Mouse (Mus musculus) midbrain, postnatal 0 days (tissue): Measurements from ENCODE around the gene P2rx5. TPM values are rescaled to one million over a fixed set of nuclear protein-coding genes. Genes with fewer than 3 reads are reported as not detected.
A peak's percentile ranks its signal among the peaks of the same experiment; 100 is the strongest.

Experiments
- ATAC-seq: fragments of 200-750 bp; cut with Nextera tagmentation; 2 replicates; pipeline ENCODE4 v1.8.0; 2017; ENCODE audit warnings: moderate number of reproducible peaks, mild to moderate bottlenecking, moderate TSS enrichment, moderate library complexity; ENCODE audit not compliant: low FRiP score
- DNase-seq: peaks from one replicate; pipeline ENCODE4 v3.0.0-alpha.2; 2015; ENCODE audit warnings: low spot score
- H3K27ac ChIP-seq: fragments of 300-500 bp; sonication (generic); 2 replicates; pipeline ENCODE4 v1.5.1; 2014; ENCODE audit warnings: low read depth, mild to moderate bottlenecking, low read length, mixed read lengths
- H3K27me3 ChIP-seq: fragments of 300-500 bp; sonication (generic); 2 replicates; pipeline ENCODE4 v1.6.1; 2014; ENCODE audit warnings: low read length, control low read depth, mixed read lengths; ENCODE audit not compliant: insufficient read depth
- H3K36me3 ChIP-seq: fragments of 300-500 bp; sonication (generic); 2 replicates; pipeline ENCODE4 v1.6.1; 2014; ENCODE audit warnings: low read length, control low read depth, mixed read lengths; ENCODE audit not compliant: insufficient read depth
- H3K4me1 ChIP-seq: fragments of 300-500 bp; sonication (generic); 2 replicates; pipeline ENCODE4 v1.6.1; 2014; ENCODE audit warnings: mild to moderate bottlenecking, control low read depth, antibody characterized with exemption, low read length, mixed read lengths; ENCODE audit not compliant: insufficient read depth
- H3K4me2 ChIP-seq: fragments of 300-500 bp; sonication (generic); 2 replicates; pipeline ENCODE4 v1.6.1; 2014; ENCODE audit warnings: low read depth, mild to moderate bottlenecking, low read length, mixed read lengths; ENCODE audit not compliant: poor library complexity, severe bottlenecking
- H3K4me3 ChIP-seq: fragments of 300-500 bp; sonication (generic); 2 replicates; pipeline ENCODE4 v1.5.1; 2014; ENCODE audit warnings: low read depth, mild to moderate bottlenecking, low read length, moderate library complexity
- H3K9ac ChIP-seq: fragments of 300-500 bp; sonication (generic); replicated peaks from 2 replicates; pipeline ENCODE4 v1.6.1; 2014; ENCODE audit warnings: mild to moderate bottlenecking, low read length, moderate library complexity, mixed read lengths; ENCODE audit not compliant: poor library complexity, severe bottlenecking
- H3K9me3 ChIP-seq: fragments of 300-500 bp; sonication (generic); 2 replicates; pipeline ENCODE4 v1.6.1; 2016; ENCODE audit warnings: low read length, control low read depth
- CTCF ChIP-seq: IDR thresholded peaks from 2 replicates; pipeline ENCODE4 v1.5.1; 2016; ENCODE audit warnings: antibody characterized with exemption, mild to moderate bottlenecking
- WGBS: fragments of 180-500 bp; shearing (Covaris S2); extraction: QIAGEN DNeasy Blood & Tissue Kit; methylation state at CpG from one replicate; pipeline ENCODE4 v1.1.7; 2014; 5-methylcytosine and 5-hydroxymethylcytosine counted together
- polyA plus RNA-seq: library from polyadenylated mRNA; unstranded; fragments of >200 nt; fragmentation: Nextera tagmentation; extraction: Ambion mirVana; gene quantifications from 2 replicates; pipeline ENCODE4 v1.2.1, GENCODE M21; 2015
- total RNA-seq: library from RNA; depleted of rRNA; stranded (reverse); fragments of >200 nt; gene quantifications from 2 replicates; pipeline ENCODE4 v1.2.3, GENCODE M21; 2014

The P2rx5 gene
- total and polyA plus RNA-seq, 2 experiments from 2014 or later: 0.28 TPM; not detected in 1

GRCm38 (mm10) chr11:73168576-73168975 is 8.4 kb downstream of the P2rx5 start:
- Histone ChIP-seq H3K27ac (no peak overlapping the region), H3K4me2 (no peak overlapping the region), H3K9ac (no peak overlapping the region), H3K9me3 (no peaks in the 10 kb centered on the region), H3K4me3 (no peak overlapping the region), H3K27me3 (no peaks in the 10 kb centered on the region), H3K4me1 (no peaks in the 10 kb centered on the region), H3K36me3 (peaks cover 8% of the 10 kb centered on the region; the same call in 1 of the 2 replicates)
- no peak for TF ChIP-seq CTCF
- WGBS: 80% methylated on average over 6 of the region's 6 CpGs
- DNase-seq (no peak), ATAC-seq (no peak)

- TF ChIP-seq CTCF: peak; percentile 74
- Histone ChIP-seq H3K9ac (no peak overlapping the region), H3K9me3 (no peaks in the 10 kb centered on the region), H3K27me3 (no peaks in the 10 kb centered on the region), H3K27ac (no peak overlapping the region), H3K36me3 (peaks cover 11% of the 10 kb centered on the region; the same call in 1 of the 2 replicates), H3K4me3 (no peak overlapping the region), H3K4me1 (no peaks in the 10 kb centered on the region), H3K4me2 (no peak overlapping the region)
- 41% methylated on average over 4 of the region's 4 CpGs for WGBS
- ATAC-seq: peak; percentile 50; the same call in 1 of the 2 replicates
- DNase-seq: peak; percentile 39
These were observed 9.0 kb downstream of the P2rx5 start for GRCm38 (mm10) chr11:73169231-73169630.

DNA sequence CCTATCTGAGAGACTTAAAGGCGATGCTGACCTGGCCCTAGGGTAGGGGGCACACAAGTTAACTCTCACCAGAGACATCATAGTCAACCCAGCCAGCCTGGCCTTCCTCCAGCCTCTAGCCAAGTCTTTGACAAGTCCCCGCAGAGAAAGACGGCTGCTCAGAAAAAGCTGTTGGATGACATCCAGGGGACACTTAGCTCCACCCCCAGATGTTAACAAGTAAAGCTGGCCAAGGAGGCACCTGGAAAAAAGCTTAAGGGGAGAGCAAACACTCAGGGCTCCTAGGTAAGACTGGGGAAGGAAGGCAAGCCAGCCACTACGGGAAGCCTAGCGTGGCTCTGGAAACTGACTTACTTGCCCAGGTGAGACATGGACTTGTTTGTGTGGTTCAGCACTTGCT is 12.0 kb downstream of the P2rx5 start:
- 73% methylated on average over 5 of the region's 5 CpGs for WGBS
- no peaks in the 10 kb centered on the region for H3K4me1 ChIP-seq
- DNase-seq (no peak), ATAC-seq (no peak)
- no peak overlapping the region for H3K4me3 ChIP-seq
- no peak for TF ChIP-seq CTCF
- H3K9me3 ChIP-seq: no peaks in the 10 kb centered on the region
- no peak overlapping the region for H3K9ac ChIP-seq
- H3K36me3 ChIP-seq: peaks cover 11% of the 10 kb centered on the region; the same call in 1 of the 2 replicates
- no peak overlapping the region for H3K4me2 ChIP-seq
- H3K27ac ChIP-seq: no peak overlapping the region
- H3K27me3 ChIP-seq: no peaks in the 10 kb centered on the region

GRCm38 (mm10) chr11:73175612-73176011 is 15.4 kb downstream of the P2rx5 start:
- peak overlapping the region; percentile 74 for H3K4me2 ChIP-seq
- 50% methylated on average over 8 of the region's 8 CpGs for WGBS
- H3K9ac ChIP-seq: peak overlapping the region; percentile 86; the same call in 1 of the 2 replicates
- no peaks in the 10 kb centered on the region for H3K27me3 ChIP-seq
- H3K27ac ChIP-seq: no peak overlapping the region
- H3K36me3 ChIP-seq: peaks cover 11% of the 10 kb centered on the region; the same call in 1 of the 2 replicates
- no peak for TF ChIP-seq CTCF
- ATAC-seq: no peak
- H3K9me3 ChIP-seq: no peaks in the 10 kb centered on the region
- peak overlapping the region; percentile 93 for H3K4me3 ChIP-seq
- no peak for DNase-seq
- H3K4me1 ChIP-seq: no peaks in the 10 kb centered on the region

DNA sequence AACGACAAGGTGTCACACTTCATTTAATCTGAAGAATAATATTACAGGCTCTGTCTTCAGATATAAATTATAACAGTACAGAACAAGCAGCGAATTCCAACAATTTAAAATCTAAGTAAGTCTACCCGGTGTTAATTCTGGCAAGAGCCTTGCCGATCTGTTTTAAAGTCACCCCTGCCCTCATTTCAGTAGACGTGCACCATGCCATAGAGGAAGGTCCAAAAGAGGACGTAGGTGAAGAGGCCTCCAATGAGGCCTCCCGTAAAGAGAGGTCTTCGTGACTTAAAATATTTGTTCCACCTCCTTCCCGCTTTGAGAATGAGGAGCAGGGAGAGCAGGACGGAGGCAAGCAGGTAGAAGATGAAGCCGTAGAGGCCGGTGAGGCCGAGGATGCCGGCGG is 16.0 kb downstream of the P2rx5 start:
- Histone ChIP-seq H3K4me3 (peak overlapping the region; percentile 93), H3K4me2 (peak overlapping the region; percentile 74), H3K4me1 (no peaks in the 10 kb centered on the region), H3K27me3 (no peaks in the 10 kb centered on the region), H3K9ac (peak overlapping the region; percentile 86), H3K27ac (peak overlapping the region; percentile 83), H3K9me3 (no peaks in the 10 kb centered on the region), H3K36me3 (peaks cover 7% of the 10 kb centered on the region; the same call in 1 of the 2 replicates)
- TF ChIP-seq CTCF: no peak
- 2% methylated on average over 15 of the region's 15 CpGs for WGBS
- DNase-seq (no peak), ATAC-seq (no peak)

DNA sequence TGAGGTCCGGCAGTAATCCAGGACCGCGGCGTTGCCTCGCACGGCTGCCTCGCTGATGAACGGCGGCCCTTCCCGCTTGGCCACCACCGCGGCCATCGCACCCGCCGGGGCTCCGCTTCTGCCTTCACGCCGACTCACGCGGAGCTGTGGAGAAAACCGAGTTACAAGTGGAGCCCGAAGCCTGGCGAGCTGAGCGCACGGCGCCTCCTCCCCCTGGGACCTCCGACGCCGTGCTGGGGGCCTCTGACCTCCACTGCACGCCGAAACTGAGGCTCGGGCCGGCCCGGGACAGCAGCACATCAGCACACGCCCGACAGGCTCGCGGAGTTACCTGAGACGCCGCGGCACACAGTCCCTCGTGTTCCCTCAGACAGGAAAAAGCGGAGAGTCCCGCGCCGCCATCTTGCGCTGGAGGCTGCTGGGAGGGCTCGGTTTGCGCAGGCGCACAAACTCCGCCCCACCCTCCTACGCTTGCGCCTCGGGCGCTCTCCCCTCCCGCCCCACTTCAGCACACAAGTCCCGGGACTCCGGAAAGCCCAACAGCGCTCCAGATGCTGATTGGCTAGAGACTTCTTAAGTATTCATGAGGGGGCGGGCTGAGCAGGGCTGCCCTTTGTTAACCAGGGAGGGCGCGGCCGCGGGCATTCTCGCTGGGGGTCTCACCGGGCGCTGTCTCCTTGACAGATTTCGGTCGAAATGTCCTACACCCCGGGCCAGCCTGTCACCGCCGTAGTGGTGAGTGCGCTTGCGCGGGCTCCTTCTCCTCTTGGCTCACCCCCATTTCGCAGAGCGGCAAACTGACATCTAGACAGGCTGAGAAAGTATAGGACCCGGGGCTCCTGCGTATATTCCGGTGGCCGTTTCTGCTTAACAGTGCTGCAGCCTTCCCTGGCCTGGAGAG is 16.6 kb downstream of the P2rx5 start, which contains the start of the genes Emc6 and Tax1bp3:
Gene Emc6 (minus strand): TSS at position 430 of the 901 bp plus-strand sequence.
Gene Tax1bp3 (plus strand): TSS at position 476 of the 901 bp plus-strand sequence.
- Histone ChIP-seq H3K9me3 (no peaks in the 10 kb centered on the region), H3K36me3 (0 out of 2 replicates have a peak, but pooled peaks cover 3% of the 10 kb centered on the region), H3K27me3 (no peaks in the 10 kb centered on the region), H3K9ac (peak within 1 kb of the TSS; percentile 86), H3K4me3 (peak within 1 kb of the TSS; percentile 93), H3K4me1 (no peaks in the 10 kb centered on the region), H3K4me2 (peak within 1 kb of the TSS; percentile 74), H3K27ac (peak within 1 kb of the TSS; percentile 83)
- no peak; the same call in 1 of the 2 replicates for TF ChIP-seq CTCF
- DNase-seq (peak; percentile 99), ATAC-seq (peak; percentile 97)
- under 1% methylated on average over 80 of the region's 81 CpGs for WGBS
